Mouse (Mus musculus) kidney, adult 11 months (tissue): ENCODE measurements around the gene Raver2.
"Not testable (repeated sequence)": the region's sequence is repeated elsewhere in the genome, so short reads cannot be mapped to it uniquely, and the experiment has no call there.

ENCODE experiments used
- DNase-seq: peaks from one replicate; pipeline ENCODE4 v3.0.0; 2022

The Raver2 gene

DNA sequence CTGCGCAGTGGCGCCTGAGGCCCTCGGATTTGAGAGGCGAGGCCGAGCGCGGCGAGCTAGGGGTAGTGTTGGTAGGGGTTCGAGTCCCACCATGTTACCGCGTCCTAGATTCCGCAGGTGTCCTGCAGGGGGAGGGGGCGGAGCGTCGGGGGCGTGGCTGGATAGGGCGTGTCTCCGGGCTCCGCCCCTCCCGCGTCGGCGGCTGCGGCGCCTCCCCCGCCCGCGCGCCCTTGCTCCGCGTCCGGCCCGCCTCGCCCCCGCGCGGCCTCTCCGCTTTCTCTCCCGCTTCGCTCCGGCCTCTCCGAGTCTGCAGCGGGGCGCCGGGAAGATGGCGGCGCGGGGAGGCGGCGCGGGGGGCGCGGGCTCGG lies at the start of gene Raver2:
TSS of gene Raver2 (plus strand) at position 198 of the 368 bp plus-strand sequence.
- DNase-seq = peak; percentile 17

DNA sequence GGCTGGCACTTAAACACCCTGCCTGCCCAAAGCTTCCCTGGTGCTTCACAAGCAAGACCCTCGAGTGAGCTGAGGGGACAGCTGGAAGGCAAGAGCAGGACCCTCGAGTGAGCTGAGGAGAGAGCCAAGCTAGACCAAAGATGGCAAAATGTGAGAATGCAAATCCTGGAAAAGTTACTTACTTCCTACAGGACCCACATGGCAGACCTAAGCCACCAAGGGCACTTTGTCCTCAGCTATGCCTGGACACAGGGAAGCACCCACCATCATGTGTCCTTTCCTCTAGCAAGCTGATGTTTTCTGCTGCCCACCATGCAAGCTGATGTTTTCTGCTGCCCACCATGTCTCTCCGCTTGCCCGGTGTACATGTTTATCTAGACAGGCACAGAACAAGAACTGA lies 48.2 kb upstream of the Raver2 start, which contains the start of gene Gm10577:
TSS of gene Gm10577 (minus strand) at position 101 of the 400 bp plus-strand sequence.
- DNase-seq = no peak

DNA sequence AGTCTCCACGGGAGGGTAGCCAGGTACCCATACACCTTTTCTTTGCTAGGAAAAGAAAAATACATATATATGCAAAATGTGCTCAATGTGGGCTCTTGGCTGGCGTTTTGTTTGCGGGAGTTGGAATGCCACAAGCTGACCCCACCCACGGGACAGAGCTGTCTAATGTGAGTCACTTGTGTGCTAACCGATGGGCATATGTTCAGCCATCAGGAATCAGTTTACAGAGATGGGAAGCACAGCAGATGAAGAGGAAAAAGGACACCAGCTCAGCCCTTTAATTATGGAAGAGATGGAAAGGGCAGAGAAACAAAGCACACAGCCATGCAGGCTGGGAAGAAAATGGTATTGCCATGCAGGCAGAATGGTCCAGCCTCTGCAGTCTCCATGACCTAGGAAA lies 42.2 kb upstream of the Raver2 start:
- DNase-seq = no peak

DNA sequence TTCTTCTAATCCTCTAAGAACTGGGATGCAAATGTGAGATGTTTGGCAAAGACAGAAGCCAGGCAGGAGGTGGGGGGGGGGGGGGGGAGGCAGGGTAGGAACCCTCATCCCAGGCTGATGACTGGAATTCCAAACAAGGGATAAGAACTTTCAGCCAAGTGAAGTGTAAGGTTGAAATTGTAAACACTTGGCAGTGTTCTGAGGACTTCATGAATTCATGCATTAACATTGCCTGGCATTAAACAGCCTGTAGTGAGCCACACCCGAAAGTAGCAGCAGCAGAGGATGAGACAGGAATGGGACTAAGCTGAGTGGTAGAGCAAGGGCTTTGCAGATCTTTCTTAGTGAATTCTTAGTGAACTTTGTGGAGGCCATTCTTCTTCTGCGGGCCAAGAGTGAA lies 41.8 kb upstream of the Raver2 start:
- no peak for DNase-seq

DNA sequence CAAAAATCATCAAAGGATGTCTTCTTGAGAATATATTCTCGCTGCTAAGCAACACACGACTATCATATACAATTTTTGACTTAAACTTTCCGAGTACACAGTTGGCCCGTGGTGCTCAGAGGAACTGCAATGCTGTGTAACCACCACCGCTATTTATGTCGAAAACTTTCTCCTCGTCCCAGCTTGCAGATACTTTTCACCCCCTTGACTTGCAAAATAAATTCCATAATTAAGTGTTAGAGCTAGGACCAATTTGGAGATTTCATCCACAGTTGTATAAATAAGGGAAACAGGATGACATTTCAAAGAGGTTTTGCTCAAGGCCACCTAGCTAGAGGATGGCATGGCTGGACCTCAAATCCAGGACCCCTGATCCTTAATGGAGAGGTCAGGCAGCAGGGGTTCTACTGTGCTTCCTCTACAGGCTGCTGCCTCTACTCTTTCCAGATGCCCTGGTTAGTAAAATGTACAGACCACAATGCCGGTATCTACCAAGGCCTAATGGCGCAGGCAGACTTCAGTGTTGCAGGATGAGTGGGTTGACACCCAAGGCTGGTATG lies 40.9 kb upstream of the Raver2 start:
- DNase-seq = no peak

DNA sequence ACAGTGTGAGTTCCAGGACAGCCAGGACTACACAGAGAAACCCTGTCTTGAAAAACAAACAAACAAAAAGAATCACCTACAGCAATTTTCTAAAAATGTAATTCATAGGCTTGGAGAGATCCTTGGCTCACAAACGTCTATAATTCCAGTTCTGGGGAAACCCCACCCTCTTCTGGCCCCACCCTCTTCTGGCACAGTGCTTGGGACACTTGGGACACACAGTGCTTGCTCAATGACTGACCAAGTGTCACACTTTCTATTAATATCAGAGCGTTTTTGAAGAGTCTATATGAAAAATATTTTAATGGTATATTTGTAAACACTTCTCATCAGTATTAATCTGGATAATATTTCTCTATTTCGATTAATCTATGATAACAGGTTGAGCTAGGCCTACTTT lies 35.7 kb upstream of the Raver2 start:
- DNase-seq = no peak

DNA sequence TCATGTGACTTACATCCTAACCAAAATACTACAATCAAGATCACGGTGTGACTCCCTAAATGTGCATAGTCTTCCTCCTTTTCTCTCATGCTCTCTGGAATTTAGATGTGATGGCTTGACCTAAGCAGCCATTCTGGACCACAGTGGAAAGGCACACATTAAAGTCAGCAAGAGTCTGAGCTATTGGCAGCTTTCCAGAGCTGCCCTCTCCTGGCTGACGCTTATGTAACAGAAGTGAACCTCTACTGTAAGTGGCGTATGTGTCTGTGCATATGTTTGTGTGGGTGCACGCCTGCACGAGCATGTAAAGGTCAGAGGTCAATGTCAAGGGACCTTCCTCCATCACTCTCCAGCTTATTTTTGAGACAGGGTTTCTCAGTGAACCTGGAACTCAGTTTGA lies 33.7 kb upstream of the Raver2 start:
- peak; percentile 4 for DNase-seq

DNA sequence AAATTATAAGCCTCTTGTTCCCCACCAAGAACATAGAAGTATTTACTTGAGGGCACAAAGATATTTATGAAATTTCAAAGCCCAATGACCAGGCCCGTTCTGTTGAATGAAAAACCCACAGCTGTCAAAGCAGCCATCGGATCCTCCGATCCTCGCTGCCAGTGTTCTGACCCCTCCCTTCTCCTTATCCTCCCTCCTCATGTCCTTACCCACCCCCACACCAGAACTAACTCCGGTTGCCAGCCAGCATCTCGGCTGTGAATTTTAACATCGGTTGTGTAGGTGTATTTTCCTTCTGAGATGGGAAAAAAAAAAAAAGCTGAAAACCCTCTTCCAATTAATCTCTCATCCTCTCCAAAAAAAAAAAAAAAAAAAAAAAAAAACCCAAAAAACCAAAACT lies 31.6 kb upstream of the Raver2 start:
- DNase-seq = no peak

DNA sequence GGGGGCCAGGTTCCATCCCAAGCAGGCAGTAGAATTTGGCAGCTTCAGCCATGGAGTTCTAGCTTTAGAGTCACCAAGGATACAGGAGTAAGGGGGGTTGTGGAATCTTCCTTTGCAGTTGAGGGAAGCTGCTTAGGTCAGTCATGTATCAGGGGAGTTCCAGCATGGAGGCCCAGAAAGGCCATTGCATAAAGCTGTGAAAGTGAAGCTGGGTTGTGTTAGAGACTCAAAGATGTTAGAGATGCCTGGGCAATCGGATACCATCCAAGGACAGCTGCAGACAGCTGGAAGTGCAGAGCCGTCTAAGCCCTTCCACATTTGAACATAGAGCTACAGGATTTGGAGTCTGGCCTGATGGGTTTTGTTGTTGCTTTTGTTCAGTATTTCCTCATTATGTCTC lies 25.1 kb upstream of the Raver2 start:
- no peak for DNase-seq

DNA sequence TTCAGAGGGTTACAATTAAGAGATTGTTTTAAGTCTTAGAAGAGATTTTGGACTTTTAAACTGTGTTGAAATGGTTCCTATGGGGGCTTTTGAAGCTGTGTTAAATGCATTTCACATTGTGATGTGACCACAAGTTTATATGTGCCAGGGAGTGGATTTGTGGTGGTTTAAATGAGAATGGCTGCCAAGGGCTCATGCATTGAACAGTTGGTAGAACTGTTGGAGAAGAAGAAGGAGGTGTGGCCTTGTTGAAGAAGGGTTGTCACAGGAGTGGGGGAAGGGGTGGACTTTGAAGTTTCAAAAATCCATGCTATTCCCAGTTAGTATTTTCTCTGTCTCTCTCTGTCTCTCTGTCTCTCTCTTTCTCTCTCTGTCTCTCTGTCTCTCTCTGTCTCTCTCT lies 24.6 kb upstream of the Raver2 start:
- no peak for DNase-seq

DNA sequence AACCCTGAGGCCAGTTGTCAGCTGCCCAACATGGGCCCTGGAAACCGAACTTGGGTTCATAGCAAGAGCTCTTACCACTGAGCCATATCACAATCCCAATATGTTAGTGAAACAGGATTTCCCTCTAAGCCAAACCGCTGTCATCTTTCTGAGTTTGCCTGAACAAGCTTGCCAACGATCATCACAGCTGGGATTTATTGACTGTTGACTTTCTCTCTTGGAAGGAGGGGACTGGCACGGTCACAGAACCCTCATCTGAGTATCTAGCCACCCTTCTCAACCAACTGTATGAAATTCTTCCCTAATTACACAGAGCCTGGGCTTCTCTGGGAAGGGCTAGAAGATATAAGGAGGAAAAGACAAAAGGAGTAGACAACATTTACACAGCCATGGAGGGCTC lies 22.2 kb upstream of the Raver2 start:
- no peak for DNase-seq

DNA sequence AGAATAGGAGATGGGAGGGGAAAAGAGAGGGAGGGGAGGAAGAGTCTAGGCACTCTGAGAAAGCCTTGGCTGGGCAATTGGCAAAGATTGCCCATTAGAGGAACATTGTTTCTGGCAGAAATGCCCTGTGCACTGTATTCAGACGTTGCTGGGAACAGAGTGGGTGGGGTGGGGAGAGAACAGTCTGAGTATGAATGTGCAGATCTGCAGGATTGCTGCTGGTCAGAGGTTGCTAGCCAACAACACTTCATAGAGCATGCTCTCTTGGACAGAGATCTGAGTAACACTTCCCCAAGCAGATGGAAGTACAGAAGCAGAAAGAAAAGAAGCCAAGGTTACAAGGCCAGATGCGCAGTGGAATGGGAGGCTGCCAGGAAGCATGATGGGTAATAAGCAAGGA lies 6.6 kb upstream of the Raver2 start:
- no peak for DNase-seq

DNA sequence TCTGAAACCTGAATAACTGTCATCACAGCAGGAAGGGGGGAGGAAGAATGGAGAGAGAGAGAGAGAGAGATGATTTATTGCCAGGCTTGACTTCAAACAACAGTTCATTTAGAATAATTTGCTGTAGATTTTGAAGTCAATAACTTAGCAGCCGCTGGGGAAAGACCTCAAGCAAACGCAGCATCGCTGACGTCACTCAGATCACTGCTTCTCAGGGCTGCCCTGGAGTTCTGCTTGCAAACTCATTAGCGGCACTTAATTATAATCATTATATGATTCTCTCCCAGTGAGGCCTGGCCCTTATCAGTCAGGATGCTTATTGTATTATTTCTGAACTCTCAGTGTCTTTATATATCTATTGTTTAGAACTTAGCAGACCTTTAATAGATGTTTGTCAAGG lies 2.4 kb upstream of the Raver2 start:
- DNase-seq = no peak

DNA sequence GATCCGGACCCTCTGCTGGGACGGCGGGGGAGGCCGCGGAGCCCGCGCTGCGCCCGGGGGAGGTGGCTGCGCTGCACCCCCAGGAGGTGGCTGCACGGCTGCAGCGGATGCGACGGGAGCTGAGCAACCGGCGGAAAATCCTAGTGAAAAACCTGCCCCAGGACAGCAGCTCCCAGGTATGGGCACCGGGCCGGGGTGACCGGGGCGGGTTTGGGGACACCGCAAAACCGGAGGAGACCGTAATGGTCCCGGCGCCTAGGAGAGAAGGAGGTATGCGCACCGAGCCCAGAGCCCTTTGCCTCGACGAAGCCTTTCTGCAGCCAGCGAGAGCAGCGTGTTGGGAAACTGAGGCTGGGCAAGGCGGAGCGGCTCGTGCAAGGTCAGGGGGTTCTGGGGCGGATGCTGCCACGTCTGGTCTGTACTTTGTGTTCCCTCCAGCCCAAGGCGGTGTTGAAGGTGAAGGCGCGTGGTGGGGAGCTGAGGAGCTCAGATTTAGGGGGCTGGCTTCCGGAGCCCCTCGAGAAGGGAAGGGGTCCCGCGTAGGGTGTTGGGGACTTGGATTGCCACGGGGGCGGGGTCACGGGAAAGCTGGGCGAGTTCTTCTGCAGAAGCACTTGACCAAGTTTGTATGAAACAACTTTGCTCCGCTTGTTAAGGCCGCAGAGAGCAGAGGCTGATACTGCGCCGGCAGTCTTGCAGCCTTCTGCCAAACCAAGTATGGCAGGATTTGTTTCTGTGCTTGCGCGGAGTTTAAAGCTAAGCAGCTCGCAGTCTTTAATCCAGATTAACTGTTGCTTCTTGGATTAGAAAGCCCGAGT lies 580 bp downstream of the Raver2 start:
- peak; percentile 5 for DNase-seq

DNA sequence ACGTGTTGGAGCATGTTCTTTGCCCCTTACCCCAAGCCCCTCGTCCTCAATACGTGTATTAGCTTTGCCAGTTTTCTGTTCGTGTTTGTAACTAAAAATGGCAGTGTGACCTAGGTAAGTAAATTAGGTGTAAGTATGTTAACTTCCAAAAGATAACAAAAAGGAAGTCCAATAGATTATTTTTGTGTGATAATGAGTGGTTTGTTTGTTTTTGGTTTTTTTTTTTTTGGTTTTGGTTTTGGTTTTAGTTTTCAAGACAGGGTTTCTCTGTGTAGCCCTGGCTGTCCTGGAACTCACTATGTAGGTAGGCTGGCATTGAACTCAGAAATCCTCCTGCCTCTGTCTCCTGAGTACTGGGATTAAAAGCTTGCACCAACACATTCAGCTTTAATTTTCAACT lies 2.8 kb downstream of the Raver2 start:
- DNase-seq = no peak

DNA sequence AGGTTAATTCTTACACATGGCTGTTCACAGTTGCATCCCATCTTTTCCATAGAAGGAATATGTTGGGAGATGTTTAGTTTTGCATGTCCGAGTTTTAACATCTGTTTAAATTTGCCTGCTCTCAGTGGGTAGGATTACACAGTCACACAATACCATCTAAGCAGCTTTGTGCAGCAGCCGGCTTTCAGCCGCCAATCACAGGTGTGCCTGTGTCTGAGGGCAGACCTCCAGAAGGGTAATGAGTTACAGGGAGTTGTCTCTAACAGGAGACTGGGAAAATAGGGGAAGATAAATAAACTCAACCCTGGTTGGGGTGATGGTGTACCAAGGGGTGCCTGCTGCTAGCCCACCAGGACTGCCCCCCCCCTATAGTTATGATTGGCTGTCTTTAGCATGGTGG lies 7.6 kb downstream of the Raver2 start:
- no peak for DNase-seq

DNA sequence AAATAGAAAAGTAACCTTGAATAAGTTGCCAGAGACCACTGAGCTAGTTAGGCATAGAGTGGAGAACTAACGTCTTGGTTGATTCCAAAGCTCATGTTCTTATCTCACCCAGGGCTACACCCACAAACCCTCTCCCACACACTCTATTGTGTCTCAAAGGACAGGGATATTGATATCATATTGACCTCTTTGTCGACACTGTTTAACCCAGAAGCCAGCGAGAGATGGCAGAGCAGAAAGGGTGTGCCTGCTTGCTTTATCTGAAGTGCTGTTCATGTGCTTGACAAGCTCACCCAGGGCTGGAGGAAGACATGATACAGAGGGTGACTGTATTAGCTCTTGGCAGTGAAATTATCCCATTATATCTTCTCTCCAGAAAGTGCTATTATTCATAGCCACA lies 11.2 kb downstream of the Raver2 start:
- no peak for DNase-seq

DNA sequence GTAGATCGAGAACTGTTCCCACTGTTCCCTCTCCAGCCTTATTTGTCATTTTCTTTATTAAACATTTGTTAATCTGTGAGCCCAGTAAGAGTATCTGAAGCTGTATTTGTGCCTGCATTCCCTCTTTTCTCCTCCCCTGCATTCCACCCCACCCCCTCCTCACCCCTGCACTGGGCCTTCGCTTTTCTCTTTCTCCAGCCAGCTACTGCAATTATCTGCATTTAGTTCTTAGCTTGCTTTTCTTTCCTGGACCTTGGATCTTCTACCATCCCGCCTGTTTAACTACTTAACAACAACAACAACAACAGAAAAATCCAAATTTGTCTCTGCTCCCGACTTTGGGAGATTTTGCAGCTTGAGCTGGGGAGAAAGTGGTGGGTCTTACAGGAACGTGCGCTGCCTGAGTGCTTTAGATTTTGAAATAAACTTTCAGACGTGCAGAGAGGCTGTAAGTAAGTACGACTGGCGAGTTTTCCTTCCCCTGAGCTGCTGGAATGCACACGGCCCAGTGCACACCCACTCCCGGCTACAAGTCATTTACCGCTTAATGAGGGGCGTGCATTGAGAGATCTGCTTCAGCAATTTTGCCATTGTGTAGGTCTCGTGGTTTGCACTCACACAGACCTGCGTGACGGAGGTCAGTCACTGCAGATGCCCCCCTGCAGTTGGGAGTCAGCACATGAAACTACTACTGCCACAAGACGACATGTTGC lies 13.5 kb downstream of the Raver2 start:
- DNase-seq = peak; percentile 27

DNA sequence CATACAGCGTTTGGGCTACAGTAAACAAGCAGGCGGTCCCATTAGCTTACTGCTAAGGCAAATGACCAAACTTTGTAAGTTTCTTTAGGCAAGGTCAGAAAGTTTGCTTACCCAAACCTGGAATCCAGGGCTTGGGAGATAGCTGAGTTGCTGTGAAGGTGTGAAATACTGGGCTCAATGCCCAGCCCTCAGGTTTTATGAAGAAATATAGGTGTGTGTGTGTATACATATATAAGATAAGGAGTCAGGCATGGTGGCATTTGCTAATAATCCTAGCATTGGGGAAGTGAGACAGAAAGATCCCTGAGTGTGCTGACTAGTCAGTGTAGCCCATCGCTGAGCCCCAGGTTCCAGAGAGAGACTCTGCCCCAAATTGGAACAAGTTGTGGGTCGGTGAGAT lies 16.1 kb downstream of the Raver2 start:
- no peak for DNase-seq

DNA sequence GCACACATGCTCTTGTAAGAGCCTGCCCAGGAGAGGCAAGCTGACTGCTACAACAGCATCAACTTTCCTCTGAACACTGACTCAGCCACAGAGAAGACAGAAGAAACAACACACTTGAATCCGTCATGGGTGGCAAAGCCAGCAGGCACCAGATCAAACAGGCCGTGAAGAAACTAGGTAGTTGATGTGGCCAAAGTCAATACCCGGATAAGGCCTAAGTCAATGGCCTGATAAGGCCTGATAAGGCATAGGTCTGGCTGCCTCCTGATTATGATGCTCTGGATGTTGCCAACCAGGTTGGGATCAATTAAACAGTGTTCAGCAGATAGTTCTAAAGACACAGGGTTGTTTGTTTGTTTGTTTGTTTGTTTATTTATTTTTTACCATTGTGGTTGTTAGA lies 17.3 kb downstream of the Raver2 start:
- DNase-seq = no peak

DNA sequence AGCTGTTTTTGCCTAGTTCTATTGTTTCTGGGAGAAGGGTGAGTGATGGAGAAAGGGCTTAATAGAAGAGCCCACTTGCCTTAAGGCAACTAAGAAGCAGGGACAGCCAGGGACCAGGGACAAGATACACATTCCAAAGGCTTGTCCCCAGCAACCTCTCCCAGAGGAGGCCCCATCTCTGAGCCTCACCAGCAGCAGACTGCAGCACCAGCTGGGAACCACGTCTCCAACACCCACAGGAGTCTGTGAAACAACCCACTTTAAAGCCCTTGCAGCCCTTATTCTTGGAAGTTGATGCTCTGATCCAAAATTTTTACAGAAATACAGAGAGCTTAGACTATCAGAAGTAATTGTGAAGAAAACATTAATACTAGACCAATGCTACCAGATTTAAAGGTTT lies 18.9 kb downstream of the Raver2 start:
- no peak for DNase-seq

DNA sequence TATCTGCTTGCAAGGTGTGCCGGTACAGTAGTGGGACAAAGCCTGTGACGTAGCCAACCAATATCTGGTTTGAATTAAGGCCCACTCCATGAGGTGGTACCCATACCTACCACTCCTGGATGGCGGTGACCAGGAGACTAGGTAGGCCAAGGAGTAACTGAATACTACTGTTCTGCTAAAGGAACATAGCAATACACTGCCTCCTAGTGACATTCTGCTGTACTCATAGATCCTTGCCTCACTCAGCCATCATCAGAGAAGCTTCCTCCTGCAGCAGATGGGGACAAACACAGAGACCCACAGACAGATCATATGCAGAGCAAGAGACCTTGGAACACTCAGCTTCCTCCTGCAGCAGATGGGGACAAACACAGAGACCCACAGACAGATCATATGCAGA lies 21.8 kb downstream of the Raver2 start:
- not testable (repeated sequence) for DNase-seq

DNA sequence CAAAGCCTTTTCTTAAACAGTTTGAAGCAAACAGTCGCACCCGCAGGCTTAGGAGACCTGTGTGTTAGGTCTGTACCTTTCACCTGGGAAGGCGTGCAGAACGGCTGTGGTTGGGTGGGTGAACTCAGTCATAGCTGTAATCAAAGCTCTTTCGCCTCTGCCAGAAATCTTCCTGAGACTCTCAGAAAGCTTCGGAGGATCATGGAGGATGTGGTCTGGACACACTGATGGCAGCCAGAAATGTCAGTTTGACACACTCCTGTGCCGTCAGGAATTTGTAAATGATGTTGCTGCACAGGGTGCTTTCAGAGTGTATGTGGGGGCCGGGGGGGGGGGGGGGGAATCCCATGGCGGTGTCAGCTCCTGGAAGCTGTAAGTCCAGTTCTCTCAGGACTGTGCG lies 24.5 kb downstream of the Raver2 start:
- DNase-seq = no peak

DNA sequence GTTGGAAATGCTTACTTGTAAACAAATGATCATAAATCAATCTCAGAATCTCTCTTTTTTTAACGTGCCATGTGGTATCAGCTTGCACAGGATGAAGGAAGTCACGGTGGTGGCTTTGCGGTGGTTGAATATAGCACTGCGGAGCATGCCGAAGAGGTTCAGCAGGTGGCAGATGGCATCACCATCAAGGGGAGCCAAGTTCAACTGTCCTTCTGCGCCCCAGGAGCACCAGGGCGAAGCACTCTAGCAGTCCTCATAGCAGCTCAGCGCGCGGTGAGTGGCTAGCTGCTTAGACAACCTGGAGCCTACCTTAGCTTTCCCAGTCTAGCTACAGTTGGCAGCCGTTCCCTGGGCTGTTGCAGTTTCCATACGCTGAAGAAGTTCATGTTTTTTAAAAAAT lies 38.3 kb downstream of the Raver2 start:
- no peak for DNase-seq
